Mouse (Mus musculus) cortical plate, adult 2 months (tissue): Measurements from ENCODE around the gene Fermt3.

Source experiments
- CTCF ChIP-seq: fragments of 200-500 bp; IDR thresholded peaks from 2 replicates; pipeline ENCODE4 v1.5.1; 2011; ENCODE audit warnings: mild to moderate bottlenecking, control low read depth, low read length; ENCODE audit not compliant: insufficient read depth; ENCODE audit errors: extremely low read depth
- POLR2A ChIP-seq: fragments of 200-500 bp; IDR thresholded peaks from 2 replicates; pipeline ENCODE4 v1.6.1; 2011; ENCODE audit warnings: mild to moderate bottlenecking, low read length, control low read depth; ENCODE audit not compliant: insufficient read depth; ENCODE audit errors: extremely low read depth

DNA sequence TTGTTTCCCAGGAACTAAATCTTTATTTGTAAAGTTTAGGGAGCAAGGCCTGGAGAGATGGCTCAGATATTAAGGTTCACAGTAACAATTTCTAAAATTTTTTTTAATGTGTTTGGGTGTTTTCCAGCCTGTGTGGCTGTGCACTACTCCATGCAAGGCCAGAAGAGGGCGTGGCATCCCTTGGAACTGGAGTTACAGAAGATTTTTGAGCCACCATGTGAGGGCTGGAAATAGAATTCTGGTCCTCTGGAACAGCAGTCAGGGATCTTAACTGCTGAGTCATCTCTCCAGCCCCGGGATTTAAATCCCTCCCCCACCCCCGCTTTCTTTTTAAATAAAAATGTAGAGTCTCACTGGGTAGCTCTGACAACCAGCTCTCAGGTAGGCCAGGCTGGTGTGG lies 35.9 kb upstream of the Fermt3 start:
- TF ChIP-seq CTCF (no peak), POLR2A (no peak)
